Mouse (Mus musculus): ENCODE measurements at regions not wholly inside any gene's neighbourhood (a gene's known extent, or its start where the extent isn't known, plus 50 kb on each side); places are given as distances from the start of the nearest gene placed in this dataset.

- Histone ChIP-seq H3K27ac (replicated peaks; ENCODE audit: low read depth, low read length) (no peak overlapping the region), H3K9me3 (ENCODE audit: control insufficient read depth, low read length) (no peaks in the 10 kb centered on the region), H3K4me3 (ENCODE audit: low read depth, low read length) (no peak overlapping the region), H3K36me3 (ENCODE audit: control insufficient read depth, insufficient read depth, low read length) (no peaks in the 10 kb centered on the region), H3K9ac (ENCODE audit: low read length) (no peak overlapping the region), H3K27me3 (ENCODE audit: control insufficient read depth, insufficient read depth, low read length) (no peaks in the 10 kb centered on the region), H3K4me2 (ENCODE audit: low read depth, severe bottlenecking) (no peak overlapping the region), H3K4me1 (ENCODE audit: control insufficient read depth, insufficient read depth, low read length) (no peaks in the 10 kb centered on the region)
- DNase-seq (ENCODE audit: low spot score) = no peak
- no peak for ATAC-seq (ENCODE audit: insufficient number of reproducible peaks, low FRiP score, low TSS enrichment, low read depth)
- 85% methylated on average over 5 of the region's 5 CpGs for WGBS
These were observed 146.9 kb upstream of the Gmnc start for GRCm38 (mm10) chr16:27138384-27138783.

GRCm38 (mm10) chr16:27138987-27139386 is 147.5 kb upstream of the Gmnc start:
- no peaks in the 10 kb centered on the region for H3K27me3 ChIP-seq (ENCODE audit: control insufficient read depth, insufficient read depth, low read length)
- WGBS = 36% methylated on average over 1 of the region's 1 CpGs
- H3K4me1 ChIP-seq (ENCODE audit: control insufficient read depth, insufficient read depth, low read length) = no peaks in the 10 kb centered on the region
- no peaks in the 10 kb centered on the region for H3K36me3 ChIP-seq (ENCODE audit: control insufficient read depth, insufficient read depth, low read length)
- DNase-seq (ENCODE audit: low spot score) = no peak
- no peak overlapping the region for H3K9ac ChIP-seq (ENCODE audit: low read length)
- H3K9me3 ChIP-seq (ENCODE audit: control insufficient read depth, low read length) = no peaks in the 10 kb centered on the region
- H3K4me3 ChIP-seq (ENCODE audit: low read depth, low read length) = no peak overlapping the region
- no peak overlapping the region for H3K4me2 ChIP-seq (ENCODE audit: low read depth, severe bottlenecking)
- H3K27ac ChIP-seq (replicated peaks; ENCODE audit: low read depth, low read length) = no peak overlapping the region
- no peak for ATAC-seq (ENCODE audit: insufficient number of reproducible peaks, low FRiP score, low TSS enrichment, low read depth)

- no peaks in the 10 kb centered on the region for H3K27me3 ChIP-seq (ENCODE audit: control insufficient read depth, insufficient read depth, low read length)
- H3K27ac ChIP-seq (replicated peaks; ENCODE audit: low read depth, low read length) = no peak overlapping the region
- no peak overlapping the region for H3K4me2 ChIP-seq (ENCODE audit: low read depth, severe bottlenecking)
- no peaks in the 10 kb centered on the region for H3K9me3 ChIP-seq (ENCODE audit: control insufficient read depth, low read length)
- WGBS = 16% methylated on average over 3 of the region's 3 CpGs
- ATAC-seq (ENCODE audit: insufficient number of reproducible peaks, low FRiP score, low TSS enrichment, low read depth) = no peak
- DNase-seq (ENCODE audit: low spot score) = peak; percentile 76
- H3K4me3 ChIP-seq (ENCODE audit: low read depth, low read length) = no peak overlapping the region
- H3K4me1 ChIP-seq (ENCODE audit: control insufficient read depth, insufficient read depth, low read length) = no peaks in the 10 kb centered on the region
- no peaks in the 10 kb centered on the region for H3K36me3 ChIP-seq (ENCODE audit: control insufficient read depth, insufficient read depth, low read length)
- H3K9ac ChIP-seq (ENCODE audit: low read length) = no peak overlapping the region
These were observed 148.6 kb upstream of the Gmnc start for GRCm38 (mm10) chr16:27140037-27140436.

GRCm38 (mm10) chr16:27155805-27156204 is 151.5 kb upstream of the Ostn start:
- H3K9ac ChIP-seq (ENCODE audit: low read length) = no peak overlapping the region
- H3K27me3 ChIP-seq (ENCODE audit: control insufficient read depth, insufficient read depth, low read length) = no peaks in the 10 kb centered on the region
- no peaks in the 10 kb centered on the region for H3K4me1 ChIP-seq (ENCODE audit: control insufficient read depth, insufficient read depth, low read length)
- H3K27ac ChIP-seq (replicated peaks; ENCODE audit: low read depth, low read length) = no peak overlapping the region
- no peak overlapping the region for H3K4me2 ChIP-seq (ENCODE audit: low read depth, severe bottlenecking)
- no peak overlapping the region for H3K4me3 ChIP-seq (ENCODE audit: low read depth, low read length)
- H3K9me3 ChIP-seq (ENCODE audit: control insufficient read depth, low read length) = no peaks in the 10 kb centered on the region
- DNase-seq (ENCODE audit: low spot score) = no peak
- 89% methylated on average over 4 of the region's 4 CpGs for WGBS
- no peaks in the 10 kb centered on the region for H3K36me3 ChIP-seq (ENCODE audit: control insufficient read depth, insufficient read depth, low read length)
- no peak for ATAC-seq (ENCODE audit: insufficient number of reproducible peaks, low FRiP score, low TSS enrichment, low read depth)

GRCm38 (mm10) chr16:27195650-27196049 is 111.6 kb upstream of the Ostn start:
- no peak overlapping the region for H3K4me3 ChIP-seq (ENCODE audit: low read depth, low read length)

More at GRCm38 (mm10) chr16:27195650-27196049, 111.6 kb upstream of the Ostn start:
- Histone ChIP-seq H3K9me3 (ENCODE audit: control insufficient read depth, low read length) (no peaks in the 10 kb centered on the region), H3K9ac (ENCODE audit: low read length) (no peak overlapping the region), H3K27ac (replicated peaks; ENCODE audit: low read depth, low read length) (no peak overlapping the region), H3K36me3 (ENCODE audit: control insufficient read depth, insufficient read depth, low read length) (no peaks in the 10 kb centered on the region), H3K4me1 (ENCODE audit: control insufficient read depth, insufficient read depth, low read length) (no peaks in the 10 kb centered on the region), H3K27me3 (ENCODE audit: control insufficient read depth, insufficient read depth, low read length) (no peaks in the 10 kb centered on the region), H3K4me2 (ENCODE audit: low read depth, severe bottlenecking) (no peak overlapping the region)
- WGBS = 64% methylated on average over 2 of the region's 2 CpGs
- DNase-seq (ENCODE audit: low spot score) (no peak), ATAC-seq (ENCODE audit: insufficient number of reproducible peaks, low FRiP score, low TSS enrichment, low read depth) (no peak)

Data from limb, embryonic 11.5 days (tissue).